Mouse (Mus musculus) urinary bladder, postnatal 10 days (tissue): ENCODE results near the gene Fam171a1.

Experiments used
- DNase-seq: peaks from one replicate; pipeline ENCODE4 v3.0.0; 2022; ENCODE audit warnings: low spot score

Fam171a1 gene

DNA sequence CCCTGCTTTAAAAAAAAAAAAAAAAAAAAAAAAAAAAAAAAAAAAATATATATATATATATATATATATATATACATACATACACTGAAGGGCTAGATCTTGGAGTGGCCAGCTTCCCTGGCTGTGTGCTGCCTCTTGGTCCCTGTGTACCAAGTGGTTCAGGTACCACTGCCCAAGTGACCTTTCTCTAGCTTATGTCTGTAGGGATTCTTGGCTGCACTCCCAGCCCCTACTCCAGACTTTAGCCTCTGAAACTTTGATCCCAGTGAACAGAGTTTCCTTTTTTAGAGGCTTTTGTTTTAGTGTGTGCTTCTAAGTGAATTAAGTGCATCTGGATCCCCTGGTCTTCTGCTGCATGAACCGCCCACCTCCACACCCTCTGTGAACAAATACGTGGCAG, 24.3 kb downstream of the Fam171a1 start:
- DNase-seq = no peak

DNA sequence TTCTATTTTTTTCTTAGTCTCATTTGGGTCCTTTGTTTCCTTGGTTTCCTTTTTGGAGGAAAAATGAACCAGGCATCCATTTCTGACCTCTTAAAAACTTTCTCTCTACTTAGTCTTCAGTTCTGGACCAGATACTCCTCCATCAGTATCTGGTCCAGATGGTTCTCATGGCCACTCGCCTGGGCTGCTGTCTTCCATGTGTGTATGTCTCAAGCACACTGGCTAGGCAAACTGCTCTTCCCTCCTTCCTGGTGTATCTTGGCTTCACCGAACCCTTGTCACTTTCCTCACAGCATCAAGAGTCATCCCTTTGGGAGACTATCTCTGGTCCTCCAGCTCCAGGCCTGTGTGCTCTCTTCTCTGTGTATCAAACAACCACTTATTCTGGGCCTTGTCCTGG, 25.0 kb downstream of the Fam171a1 start:
- no peak for DNase-seq

DNA sequence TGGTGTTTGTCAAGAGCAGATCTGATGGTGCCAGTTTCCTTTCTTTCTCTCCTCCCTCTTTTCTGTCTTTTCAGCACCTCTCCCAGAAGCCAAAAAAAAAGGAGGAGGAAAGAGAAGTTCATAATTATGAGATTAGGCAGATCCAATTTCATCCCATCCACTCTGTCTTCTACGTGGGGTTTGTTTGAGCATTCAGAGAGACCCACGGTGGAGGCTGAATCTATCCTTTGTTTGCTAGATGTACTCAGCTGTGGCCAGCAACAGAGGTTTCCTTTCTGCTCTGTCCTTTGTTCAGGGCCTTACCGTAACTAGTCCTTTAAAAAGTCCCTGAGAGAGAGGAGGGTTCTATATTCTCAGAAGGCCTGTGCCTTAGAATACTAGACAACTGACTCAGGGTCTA, 25.6 kb downstream of the Fam171a1 start:
- no peak for DNase-seq

DNA sequence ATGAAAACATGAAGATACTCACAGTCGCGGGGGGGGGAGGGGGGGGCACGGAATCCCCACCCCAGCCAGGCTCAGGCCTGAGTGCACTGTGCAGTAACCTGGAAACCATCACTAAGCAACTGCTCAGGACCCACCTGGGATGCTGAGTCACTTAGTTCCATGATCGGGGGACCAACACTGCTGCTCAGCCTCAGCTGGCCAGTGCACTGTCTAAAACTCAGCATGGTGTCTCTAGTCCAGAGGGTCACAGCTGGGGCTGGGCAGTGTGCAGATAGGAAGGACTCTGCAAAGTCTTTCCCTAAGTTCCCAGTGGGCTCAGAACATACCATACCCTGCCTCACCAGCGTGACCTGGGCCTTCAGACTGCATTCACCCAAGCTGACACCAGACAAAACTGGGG, 26.6 kb downstream of the Fam171a1 start:
- DNase-seq = no peak

DNA sequence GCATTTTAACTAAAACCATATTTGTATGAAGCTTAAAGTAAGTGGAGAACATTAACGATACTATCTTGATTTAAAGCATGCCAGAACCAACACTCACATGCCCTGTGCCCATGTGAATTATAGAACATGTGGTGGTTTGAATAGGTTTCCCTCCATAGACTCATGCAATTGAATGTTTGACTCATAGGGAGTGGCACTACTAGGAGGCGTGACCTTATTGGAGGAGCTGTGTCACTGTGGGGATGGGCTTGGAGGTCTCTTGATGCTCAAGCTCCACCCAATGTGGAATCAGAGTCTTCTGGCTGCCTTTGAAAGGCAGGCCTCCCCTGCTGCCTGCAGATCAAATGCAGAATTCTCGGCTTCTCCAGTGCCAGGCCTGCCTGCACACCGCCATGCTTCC, 27.8 kb downstream of the Fam171a1 start:
- DNase-seq = no peak

DNA sequence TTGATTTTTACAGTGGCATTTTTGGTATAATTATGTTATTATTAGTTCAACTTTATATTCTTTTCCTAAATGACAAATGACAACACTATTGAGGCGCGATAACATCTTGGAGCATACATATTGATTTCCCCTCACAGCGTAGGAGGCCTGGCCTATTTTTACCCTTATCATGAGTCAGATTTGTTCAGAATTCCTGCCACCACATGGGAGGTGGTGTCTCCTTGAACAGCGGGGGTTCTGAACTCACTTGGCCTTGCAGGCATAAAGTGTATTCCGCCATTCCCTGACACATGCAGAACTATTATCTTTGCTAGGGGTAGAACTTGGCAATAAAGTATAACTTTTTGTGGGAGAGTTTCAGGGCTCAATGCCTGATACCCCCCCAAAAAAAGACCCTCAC, 30.3 kb downstream of the Fam171a1 start:
- no peak for DNase-seq

DNA sequence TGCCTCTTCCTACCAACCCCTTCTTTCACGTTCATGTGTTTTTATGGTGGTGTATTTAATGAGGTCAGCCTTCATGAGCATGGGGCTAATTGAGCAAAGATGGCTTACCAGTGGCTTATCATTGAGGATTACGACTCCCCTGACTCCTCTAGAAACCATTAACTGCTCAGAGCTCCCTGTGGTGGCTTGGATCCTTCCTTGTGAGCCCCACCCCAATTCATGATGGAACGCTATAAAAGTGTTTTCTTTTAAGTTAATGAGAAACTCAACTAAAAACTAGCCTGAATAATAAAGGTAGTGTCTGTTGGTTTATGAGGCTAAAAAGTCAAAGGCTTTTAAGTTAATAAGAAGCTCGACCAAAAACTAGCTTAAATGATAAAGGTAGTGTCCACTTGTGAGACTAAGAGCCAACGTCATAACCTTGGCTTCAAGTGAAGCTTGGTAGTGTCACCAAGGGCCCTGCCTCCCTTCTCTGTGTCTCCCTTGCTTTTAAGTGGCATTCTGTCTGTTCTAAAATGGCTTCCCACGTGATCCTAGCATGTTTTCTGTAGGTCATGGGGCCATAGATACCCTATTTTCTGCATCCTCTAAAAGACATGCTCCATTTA, 33.6 kb downstream of the Fam171a1 start:
- DNase-seq = no peak

DNA sequence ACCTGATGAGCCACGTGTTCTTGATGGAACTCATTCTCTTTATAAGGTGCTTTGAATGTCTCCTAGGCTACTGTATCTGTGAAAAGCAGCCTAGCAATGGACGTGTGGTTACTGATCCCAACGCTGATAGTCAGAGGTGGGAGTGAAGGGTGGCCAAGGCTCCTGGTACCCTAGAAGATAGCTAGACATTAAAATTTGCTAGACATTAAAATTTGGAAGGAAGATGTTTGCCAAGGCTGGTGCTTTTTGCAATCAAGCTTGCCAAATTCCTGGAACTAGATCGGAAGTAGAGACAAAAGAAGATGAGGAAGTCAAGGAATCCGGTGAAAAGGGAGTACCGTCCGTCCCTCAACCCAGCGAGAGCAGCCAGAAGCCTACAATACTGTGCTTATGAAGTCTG, 34.7 kb downstream of the Fam171a1 start:
- DNase-seq = no peak

DNA sequence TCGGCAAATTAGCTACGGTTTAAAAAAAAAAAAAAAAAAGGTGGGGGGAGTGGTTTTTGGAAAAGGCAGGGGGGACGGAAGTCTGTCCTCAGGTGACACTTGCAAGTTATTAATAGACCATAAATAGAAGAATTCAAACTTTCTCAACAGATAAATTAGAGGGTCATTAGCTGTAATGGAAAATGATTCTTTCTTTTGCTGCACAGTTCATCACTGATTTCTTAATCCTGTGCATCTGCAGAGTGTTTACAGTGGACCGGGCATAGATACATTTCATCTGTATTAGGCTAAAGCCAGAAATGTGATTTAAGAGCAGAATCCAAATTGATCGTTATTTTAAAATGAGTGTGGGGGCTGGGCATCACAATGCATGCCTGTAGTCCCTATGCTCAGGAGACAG, 36.3 kb downstream of the Fam171a1 start:
- DNase-seq = no peak

DNA sequence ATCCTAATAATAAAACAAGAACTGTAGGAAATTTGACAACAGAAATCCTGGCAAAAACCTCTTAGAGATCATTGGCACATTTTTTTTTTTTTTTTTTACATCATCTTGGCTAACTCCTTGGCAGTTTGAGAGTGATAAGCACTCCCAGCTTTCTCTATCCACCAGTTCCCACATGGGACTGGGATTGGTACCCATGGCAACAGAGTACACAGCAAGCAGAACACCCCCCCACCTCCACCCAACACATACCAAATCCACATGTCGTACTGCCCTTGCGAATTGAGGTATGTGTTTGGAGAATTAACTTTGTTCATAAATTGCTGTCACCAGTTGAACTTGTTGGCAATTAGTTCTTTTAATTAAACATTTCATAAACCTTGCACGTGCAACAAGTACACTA, 37.3 kb downstream of the Fam171a1 start:
- no peak for DNase-seq

DNA sequence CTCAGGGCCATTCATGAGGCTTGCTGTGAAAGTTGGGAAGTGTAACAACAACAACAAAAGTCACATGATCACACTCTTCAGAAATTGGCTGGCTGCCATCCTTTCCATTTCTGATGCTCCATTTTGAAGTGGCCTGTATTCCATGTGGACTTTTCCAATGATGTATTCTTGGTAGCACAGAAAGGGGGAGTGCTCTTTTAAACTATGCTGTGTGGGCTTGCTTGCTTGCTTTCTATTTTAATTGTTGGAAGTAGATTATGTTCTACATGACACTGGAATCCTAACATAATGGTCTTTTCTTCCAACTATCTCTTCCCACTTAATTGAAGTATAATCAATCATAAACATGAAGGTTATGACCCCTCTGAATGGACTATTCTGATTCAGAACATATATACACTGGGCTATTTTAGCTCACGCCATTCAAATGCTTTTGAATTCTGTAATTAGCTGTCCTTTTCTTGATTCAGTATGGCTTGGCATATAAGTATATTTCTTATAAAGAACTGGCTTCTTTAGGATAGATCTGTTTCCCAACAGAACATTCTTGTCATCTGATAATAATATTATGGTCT, 40.2 kb downstream of the Fam171a1 start:
- no peak for DNase-seq

DNA sequence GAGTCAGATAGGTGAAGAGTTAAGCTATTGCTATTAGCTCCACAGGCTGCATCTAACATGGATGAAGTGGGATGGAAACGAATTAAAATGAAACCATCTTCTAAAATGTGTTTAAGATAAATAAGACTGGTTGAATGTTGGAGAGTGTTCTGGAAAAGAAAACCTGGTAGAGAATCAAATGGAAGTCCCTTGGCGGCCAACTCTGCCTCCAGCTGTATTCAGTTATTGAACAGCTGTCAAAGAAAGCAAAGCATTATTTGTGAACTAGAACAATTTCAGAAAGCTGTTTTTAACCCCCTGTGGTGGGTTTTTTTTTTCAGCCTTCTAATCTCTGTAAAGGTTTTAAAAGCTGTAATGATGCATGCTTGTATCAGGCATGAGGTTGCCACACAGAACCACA, 41.0 kb downstream of the Fam171a1 start:
- no peak for DNase-seq

DNA sequence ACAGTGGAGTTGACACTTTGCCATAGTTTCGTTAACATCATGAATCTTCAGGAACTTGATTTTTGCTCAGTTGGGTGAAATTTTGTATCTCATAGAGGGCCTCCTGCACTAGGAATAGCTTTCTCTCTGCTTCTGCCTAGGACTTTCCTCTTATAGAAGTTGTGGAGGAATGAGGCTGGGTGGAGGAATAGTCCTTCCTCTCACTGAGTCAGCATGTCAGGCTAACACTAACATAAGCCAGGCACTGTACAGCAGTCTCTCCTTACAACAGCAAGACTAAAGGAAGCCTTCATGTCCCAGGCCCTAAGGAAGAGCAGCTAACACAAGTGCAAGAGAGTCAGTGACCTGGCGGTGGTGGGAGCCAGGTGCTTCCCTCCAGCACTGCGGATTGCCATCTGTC, 43.0 kb downstream of the Fam171a1 start:
- no peak for DNase-seq

DNA sequence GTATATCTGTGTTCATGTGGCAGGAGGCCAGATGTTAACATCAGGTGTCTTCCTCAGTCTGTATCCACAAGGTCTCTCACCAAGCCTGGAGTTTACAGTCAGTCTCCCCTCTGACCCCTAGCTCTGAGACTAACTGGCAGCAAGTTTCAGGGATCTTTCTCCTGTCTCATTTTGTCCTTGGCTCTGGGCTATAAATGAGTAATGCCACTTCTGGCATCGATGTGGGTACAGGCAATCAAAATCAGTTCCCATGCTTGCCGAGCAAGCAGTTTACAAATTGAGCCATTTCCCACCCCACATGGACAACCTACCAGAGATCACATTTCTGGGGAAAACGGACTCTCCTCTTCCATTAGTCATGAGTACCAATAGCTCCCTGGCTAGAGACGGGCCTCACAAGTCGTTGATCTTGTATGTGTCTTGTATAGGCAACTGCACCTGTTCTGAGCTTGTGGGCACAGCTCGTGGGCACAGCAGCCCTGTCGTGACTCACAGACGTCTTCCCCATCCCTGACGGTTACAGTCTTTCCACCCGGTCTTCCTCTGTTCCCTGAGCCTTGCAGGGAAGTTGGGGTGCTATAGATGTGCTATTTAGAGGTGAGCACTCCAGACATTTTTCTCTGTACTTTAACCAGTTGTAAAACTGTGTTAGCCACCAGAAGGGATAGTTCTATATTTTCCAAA, 43.8 kb downstream of the Fam171a1 start:
- DNase-seq = no peak

DNA sequence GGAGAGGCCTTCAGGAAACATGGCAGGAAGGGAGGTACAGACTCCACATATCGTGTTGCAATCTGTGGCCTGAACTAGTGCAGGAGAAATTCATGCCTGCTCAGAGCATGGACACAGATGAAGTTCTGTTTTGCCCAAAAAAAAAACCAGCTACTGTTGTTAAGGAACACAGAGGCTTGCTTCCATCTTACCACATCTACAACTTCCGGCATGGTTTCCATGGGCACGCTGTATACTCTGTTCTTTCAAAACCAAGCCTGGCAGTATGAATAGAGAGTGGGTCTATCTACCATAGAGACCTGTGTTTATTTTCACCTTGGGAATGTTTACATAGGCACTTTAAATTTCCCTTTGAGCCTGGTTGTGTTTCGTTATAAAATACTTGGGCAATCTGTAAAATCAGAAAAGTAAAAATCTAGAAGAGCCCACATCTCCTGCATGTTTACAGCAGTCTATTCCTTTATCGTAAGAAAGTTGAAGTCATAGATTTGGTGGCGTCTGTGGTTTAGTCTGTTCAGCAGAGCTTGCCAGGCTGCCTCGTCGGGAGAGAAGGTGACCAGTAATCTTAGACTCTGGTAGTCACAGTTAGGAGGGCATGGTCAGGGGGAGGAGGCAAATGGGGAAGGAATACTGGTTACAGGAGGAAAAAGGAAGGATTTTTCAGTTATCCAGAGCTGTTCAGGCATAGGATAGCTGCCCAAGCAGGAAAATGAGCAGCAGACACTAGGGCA, 44.8 kb downstream of the Fam171a1 start:
- DNase-seq = no peak

DNA sequence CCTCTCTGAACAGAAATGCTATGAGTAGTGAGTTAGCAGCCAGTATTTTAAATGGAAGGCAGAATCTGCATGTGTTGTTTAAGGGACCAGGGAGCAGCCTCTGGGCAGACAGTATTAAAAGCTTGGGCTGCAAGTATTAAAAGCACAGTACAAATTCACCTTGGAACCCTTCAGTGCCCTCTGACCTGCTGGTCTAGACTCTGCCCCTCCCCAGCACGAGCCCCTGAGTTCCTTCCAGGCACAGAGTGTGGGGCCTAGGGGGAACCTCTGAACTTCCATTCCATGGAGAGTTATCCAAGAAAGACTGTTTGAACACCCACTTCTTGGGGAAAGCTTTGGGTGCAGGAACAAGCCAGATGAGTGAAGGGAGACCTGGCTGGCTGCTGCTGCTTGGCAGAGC, 47.6 kb downstream of the Fam171a1 start:
- DNase-seq = no peak

DNA sequence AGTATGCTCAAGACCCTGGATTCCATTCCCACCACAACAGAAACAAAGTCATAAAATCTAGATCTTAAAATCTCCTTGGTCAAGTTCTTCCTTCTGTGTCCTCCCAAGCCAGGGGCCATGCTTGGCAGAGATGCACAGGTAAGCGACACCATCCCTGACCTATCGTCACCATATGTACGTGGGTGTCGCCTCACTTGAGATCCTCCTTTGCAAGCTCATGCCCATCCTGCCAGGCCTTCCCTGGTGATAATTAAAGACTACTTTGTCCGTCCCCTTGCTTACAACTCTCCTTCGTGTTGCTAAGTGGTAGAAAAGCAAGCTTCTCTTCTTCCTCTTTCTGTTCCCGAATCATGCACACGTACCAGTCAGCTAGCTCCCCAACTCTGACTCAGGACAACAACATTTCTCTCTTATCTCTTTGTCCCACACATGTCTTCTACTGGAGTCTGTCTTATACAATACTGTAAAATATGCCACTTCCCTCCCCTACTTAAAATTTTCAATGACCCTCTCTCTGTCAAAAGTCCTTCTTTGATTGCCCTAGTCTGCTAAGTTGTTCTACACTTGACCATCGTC, 49.6 kb downstream of the Fam171a1 start:
- no peak for DNase-seq

DNA sequence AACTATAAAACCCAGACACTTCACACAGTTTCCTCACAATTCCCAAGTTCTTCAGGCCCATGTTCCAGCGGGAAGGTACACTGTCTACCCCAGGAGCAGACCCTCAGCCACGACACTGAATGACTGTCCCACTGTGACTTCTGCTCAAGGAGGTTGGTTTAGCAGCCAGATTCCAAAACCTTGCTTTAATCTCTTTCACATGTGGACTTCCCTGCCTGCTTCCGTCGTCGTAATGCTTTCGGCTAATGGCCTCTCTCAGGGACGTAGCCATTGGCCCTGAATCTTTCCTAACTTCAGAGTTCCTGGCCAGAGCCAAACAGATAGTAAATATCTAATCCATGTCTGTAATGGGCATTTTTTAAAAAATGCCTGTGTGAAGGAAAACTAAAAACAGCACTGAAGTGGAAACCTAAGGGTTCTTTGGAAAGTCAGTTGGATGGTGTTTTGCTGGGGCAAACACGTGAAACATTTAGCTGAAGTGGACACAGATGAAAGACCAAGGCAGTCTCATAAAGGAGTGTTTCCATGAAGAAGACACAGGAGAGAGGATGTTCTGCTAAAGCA, 51.1 kb downstream of the Fam171a1 start:
- DNase-seq = no peak

DNA sequence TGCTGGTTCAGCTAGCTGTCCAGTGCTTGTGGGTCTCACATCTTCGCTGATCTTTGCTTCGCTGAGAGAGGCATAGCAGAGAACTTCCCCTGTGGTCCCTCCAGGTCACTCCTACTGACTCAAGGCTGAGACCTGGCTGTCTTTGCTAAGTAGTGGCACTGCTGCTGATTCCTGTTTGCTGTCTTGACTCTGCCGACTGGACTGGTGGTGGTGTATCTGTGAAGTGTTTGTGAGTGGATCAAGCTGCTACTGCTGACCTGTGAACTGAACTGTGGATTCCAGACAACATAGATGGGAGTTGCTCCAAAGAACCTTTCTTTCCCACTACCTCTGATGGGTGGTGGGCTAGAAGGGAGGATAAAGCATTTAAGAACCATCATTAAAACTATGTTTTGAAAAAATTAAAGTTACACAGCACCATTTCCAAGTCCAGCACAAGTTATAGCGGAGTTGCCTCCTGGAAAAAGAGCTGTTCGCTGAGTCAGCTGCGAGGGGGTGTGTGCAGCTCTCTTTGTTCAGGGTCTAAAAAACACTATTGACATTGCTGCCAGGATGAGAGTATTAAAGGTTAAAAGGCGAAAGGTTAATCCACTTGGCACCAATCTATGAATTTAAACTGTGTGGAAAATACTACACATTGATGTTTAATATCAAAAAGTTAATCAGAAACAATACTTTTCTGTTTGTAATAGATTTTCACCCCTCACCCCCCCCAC, 52.0 kb downstream of the Fam171a1 start:
- DNase-seq = no peak

DNA sequence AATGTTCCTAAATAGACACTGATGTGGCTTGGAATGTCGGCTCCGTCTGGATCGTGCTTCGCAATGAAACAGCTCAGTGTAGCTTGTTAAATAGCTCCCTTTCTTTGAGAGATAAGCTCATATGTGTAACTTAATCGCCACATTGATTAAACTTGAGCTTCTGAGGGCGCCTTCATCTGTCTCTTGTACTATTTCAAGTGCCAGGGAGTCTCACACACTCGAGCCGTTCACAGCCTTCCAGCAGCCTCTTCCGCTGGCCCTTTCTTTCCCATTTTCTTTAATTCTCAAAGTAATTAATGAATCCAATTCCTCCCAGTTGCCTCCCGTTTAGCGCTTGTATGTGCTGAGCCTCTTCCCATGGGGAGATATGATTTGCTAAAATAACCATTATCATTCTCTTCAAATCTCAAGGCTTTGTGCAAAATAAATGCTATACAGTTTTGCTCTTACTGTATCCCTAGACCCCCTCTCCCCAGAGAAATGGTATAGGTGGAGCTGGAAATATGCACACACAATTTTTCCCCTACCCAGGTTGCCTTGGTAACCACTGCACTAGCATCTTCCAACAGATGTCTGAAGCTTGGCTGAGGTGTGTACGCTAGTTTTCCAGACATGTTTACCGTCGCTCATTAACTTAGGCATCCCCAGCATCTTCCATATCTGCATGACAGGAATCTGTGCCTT, 54.8 kb downstream of the Fam171a1 start:
- no peak for DNase-seq

DNA sequence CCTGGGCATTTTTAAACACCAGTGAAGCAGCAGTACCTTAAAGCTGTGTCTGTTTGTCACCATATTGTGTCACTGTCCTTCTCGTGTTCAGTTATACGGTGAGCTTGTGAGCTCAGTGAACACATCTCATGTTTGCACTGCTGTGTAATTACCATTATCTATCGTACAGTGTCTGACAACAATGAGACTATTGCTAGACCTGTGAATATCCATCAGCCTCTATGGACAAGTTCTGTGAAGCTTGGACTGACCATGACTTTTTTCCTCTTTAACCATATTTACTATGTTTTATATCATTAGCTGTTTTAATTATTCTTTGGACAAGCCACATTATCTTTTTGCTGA, 55.4 kb downstream of the Fam171a1 start:
- DNase-seq = no peak
